Mouse (Mus musculus) liver, embryonic 14.5 days (tissue): ENCODE data around the gene Hspa12b.

ENCODE experiments used
- CTCF ChIP-seq: IDR thresholded peaks from 2 replicates; pipeline ENCODE4 v1.5.1; 2016; ENCODE audit warnings: antibody characterized with exemption, low read depth, control low read depth
- EP300 ChIP-seq: IDR thresholded peaks from 2 replicates; pipeline ENCODE4 v1.6.1; 2016; ENCODE audit warnings: antibody characterized with exemption, low read depth

DNA sequence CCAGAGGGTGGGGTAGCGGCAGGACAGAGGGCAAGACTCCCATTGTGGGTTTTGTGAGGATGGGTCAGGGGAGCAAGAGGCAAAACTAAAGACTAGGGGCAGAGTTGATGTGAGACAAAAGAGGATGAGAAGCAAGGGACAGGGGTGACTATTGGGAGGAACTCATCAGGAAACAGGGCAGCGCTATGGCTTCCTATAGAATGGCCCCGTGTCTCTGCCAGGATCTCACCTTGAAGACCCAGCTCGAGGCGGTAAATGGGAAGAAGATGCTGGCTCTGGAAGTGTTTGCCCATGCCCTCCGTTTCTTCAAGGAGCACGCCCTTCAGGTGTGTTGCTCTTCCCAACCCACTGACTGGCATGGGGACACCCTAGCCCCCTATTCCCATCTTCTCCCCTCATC lies 11.7 kb downstream of the Hspa12b start:
- TF ChIP-seq EP300 (no peak), CTCF (no peak)
